Mouse (Mus musculus): ENCODE results near the gene Nphs1. TPM values are rescaled to one million over a fixed set of nuclear protein-coding genes. Genes with fewer than 3 reads are reported as not detected.

The Nphs1 gene
- not detected for polyA plus RNA-seq (2014; fragmentation: Illumina TruSeq; extraction: RNeasy Lipid Tissue Mini Kit (QIAGEN cat#74804); ENCODE audit: low read depth, low replicate concordance)

GRCm38 (mm10) chr7:30457629-30458330 lies at the start of gene Nphs1, which contains the start of gene Kirrel2:
Nphs1 (plus strand) TSS chr7:30458315.
Kirrel2 (minus strand) TSS chr7:30457690.

GRCm38 (mm10) chr7:30413596-30413995 lies 44.5 kb upstream of the Nphs1 start, which contains the start of gene Tyrobp:
Tyrobp (plus strand) TSS chr7:30413760.

GRCm38 (mm10) chr7:30419561-30420499 lies 38.3 kb upstream of the Nphs1 start, which contains the start of gene Hcst:
Hcst (minus strand) TSS chr7:30419854.

GRCm38 (mm10) chr7:30421175-30421889 lies 36.8 kb upstream of the Nphs1 start, which contains the start of gene Nfkbid:
Nfkbid (plus strand) TSS chr7:30421732.

GRCm38 (mm10) chr7:30444971-30445751 lies 13.0 kb upstream of the Nphs1 start, which contains the start of gene Aplp1:
Aplp1 (minus strand) TSS chr7:30445535.

GRCm38 (mm10) chr7:30493401-30493931 lies 35.4 kb downstream of the Nphs1 start, which contains the start of gene Prodh2:
Prodh2 (plus strand) TSS chr7:30493622.

GRCm38 (mm10) chr7:30534633-30535577 lies 76.8 kb downstream of the Nphs1 start, which contains the start of gene Arhgap33:
Arhgap33 (minus strand) TSS chr7:30535060.

Other genes with a start within 250 kb of the Nphs1 start
- gene Polr2i, start 226.4 kb upstream of the Nphs1 start, polyA plus RNA-seq (2014; fragmentation: Illumina TruSeq; extraction: RNeasy Lipid Tissue Mini Kit (QIAGEN cat#74804); ENCODE audit: low read depth, low replicate concordance) = 3.8 TPM
- gene Tbcb, start 226.0 kb upstream of the Nphs1 start, polyA plus RNA-seq (2014; fragmentation: Illumina TruSeq; extraction: RNeasy Lipid Tissue Mini Kit (QIAGEN cat#74804); ENCODE audit: low read depth, low replicate concordance) = 5.2 TPM
- gene Ovol3, start 222.6 kb upstream of the Nphs1 start, polyA plus RNA-seq (2014; fragmentation: Illumina TruSeq; extraction: RNeasy Lipid Tissue Mini Kit (QIAGEN cat#74804); ENCODE audit: low read depth, low replicate concordance) = not detected
- gene Thap8, start 178.2 kb upstream of the Nphs1 start, polyA plus RNA-seq (2014; fragmentation: Illumina TruSeq; extraction: RNeasy Lipid Tissue Mini Kit (QIAGEN cat#74804); ENCODE audit: low read depth, low replicate concordance) = not detected
- gene Wdr62, start 177.9 kb upstream of the Nphs1 start, polyA plus RNA-seq (2014; fragmentation: Illumina TruSeq; extraction: RNeasy Lipid Tissue Mini Kit (QIAGEN cat#74804); ENCODE audit: low read depth, low replicate concordance) = 0.42 TPM
- gene Clip3, start 166.6 kb upstream of the Nphs1 start, polyA plus RNA-seq (2014; fragmentation: Illumina TruSeq; extraction: RNeasy Lipid Tissue Mini Kit (QIAGEN cat#74804); ENCODE audit: low read depth, low replicate concordance) = 0.19 TPM
- gene Alkbh6, start 149.6 kb upstream of the Nphs1 start, polyA plus RNA-seq (2014; fragmentation: Illumina TruSeq; extraction: RNeasy Lipid Tissue Mini Kit (QIAGEN cat#74804); ENCODE audit: low read depth, low replicate concordance) = 1.9 TPM
- not detected for gene Syne4, start 143.5 kb upstream of the Nphs1 start, polyA plus RNA-seq (2014; fragmentation: Illumina TruSeq; extraction: RNeasy Lipid Tissue Mini Kit (QIAGEN cat#74804); ENCODE audit: low read depth, low replicate concordance)
- gene E130208F15Rik, start 136.6 kb upstream of the Nphs1 start, polyA plus RNA-seq (2014; fragmentation: Illumina TruSeq; extraction: RNeasy Lipid Tissue Mini Kit (QIAGEN cat#74804); ENCODE audit: low read depth, low replicate concordance) = 0.50 TPM
- 2.9 TPM for gene Sdhaf1, start 134.4 kb upstream of the Nphs1 start, polyA plus RNA-seq (2014; fragmentation: Illumina TruSeq; extraction: RNeasy Lipid Tissue Mini Kit (QIAGEN cat#74804); ENCODE audit: low read depth, low replicate concordance)
- 0.85 TPM for gene Lrfn3, start 95.5 kb upstream of the Nphs1 start, polyA plus RNA-seq (2014; fragmentation: Illumina TruSeq; extraction: RNeasy Lipid Tissue Mini Kit (QIAGEN cat#74804); ENCODE audit: low read depth, low replicate concordance)
- gene Tyrobp, start 44.6 kb upstream of the Nphs1 start, polyA plus RNA-seq (2014; fragmentation: Illumina TruSeq; extraction: RNeasy Lipid Tissue Mini Kit (QIAGEN cat#74804); ENCODE audit: low read depth, low replicate concordance) = 6.5 TPM
- gene Hcst, start 38.5 kb upstream of the Nphs1 start, polyA plus RNA-seq (2014; fragmentation: Illumina TruSeq; extraction: RNeasy Lipid Tissue Mini Kit (QIAGEN cat#74804); ENCODE audit: low read depth, low replicate concordance) = not detected
- gene Nfkbid, start 36.6 kb upstream of the Nphs1 start, polyA plus RNA-seq (2014; fragmentation: Illumina TruSeq; extraction: RNeasy Lipid Tissue Mini Kit (QIAGEN cat#74804); ENCODE audit: low read depth, low replicate concordance) = not detected
- gene Aplp1, start 12.8 kb upstream of the Nphs1 start, polyA plus RNA-seq (2014; fragmentation: Illumina TruSeq; extraction: RNeasy Lipid Tissue Mini Kit (QIAGEN cat#74804); ENCODE audit: low read depth, low replicate concordance) = not detected
- not detected for gene Kirrel2, start 625 bp upstream of the Nphs1 start, polyA plus RNA-seq (2014; fragmentation: Illumina TruSeq; extraction: RNeasy Lipid Tissue Mini Kit (QIAGEN cat#74804); ENCODE audit: low read depth, low replicate concordance)
- gene Prodh2, start 35.3 kb downstream of the Nphs1 start, polyA plus RNA-seq (2014; fragmentation: Illumina TruSeq; extraction: RNeasy Lipid Tissue Mini Kit (QIAGEN cat#74804); ENCODE audit: low read depth, low replicate concordance) = 10.0 TPM
- not detected for gene Arhgap33, start 76.7 kb downstream of the Nphs1 start, polyA plus RNA-seq (2014; fragmentation: Illumina TruSeq; extraction: RNeasy Lipid Tissue Mini Kit (QIAGEN cat#74804); ENCODE audit: low read depth, low replicate concordance)
- gene Hspb6, start 93.9 kb downstream of the Nphs1 start, polyA plus RNA-seq (2014; fragmentation: Illumina TruSeq; extraction: RNeasy Lipid Tissue Mini Kit (QIAGEN cat#74804); ENCODE audit: low read depth, low replicate concordance) = 13.0 TPM
- 0.34 TPM for gene Proser3, start 94.0 kb downstream of the Nphs1 start, polyA plus RNA-seq (2014; fragmentation: Illumina TruSeq; extraction: RNeasy Lipid Tissue Mini Kit (QIAGEN cat#74804); ENCODE audit: low read depth, low replicate concordance)
- 5.1 TPM for gene Lin37, start 101.5 kb downstream of the Nphs1 start, polyA plus RNA-seq (2014; fragmentation: Illumina TruSeq; extraction: RNeasy Lipid Tissue Mini Kit (QIAGEN cat#74804); ENCODE audit: low read depth, low replicate concordance)
- 14.8 TPM for gene U2af1l4, start 105.0 kb downstream of the Nphs1 start, polyA plus RNA-seq (2014; fragmentation: Illumina TruSeq; extraction: RNeasy Lipid Tissue Mini Kit (QIAGEN cat#74804); ENCODE audit: low read depth, low replicate concordance)
- gene Gm49396, start 105.0 kb downstream of the Nphs1 start, polyA plus RNA-seq (2014; fragmentation: Illumina TruSeq; extraction: RNeasy Lipid Tissue Mini Kit (QIAGEN cat#74804); ENCODE audit: low read depth, low replicate concordance) = 1.6 TPM
- 23.8 TPM for gene Psenen, start 105.3 kb downstream of the Nphs1 start, polyA plus RNA-seq (2014; fragmentation: Illumina TruSeq; extraction: RNeasy Lipid Tissue Mini Kit (QIAGEN cat#74804); ENCODE audit: low read depth, low replicate concordance)
- not detected for gene Igflr1, start 107.1 kb downstream of the Nphs1 start, polyA plus RNA-seq (2014; fragmentation: Illumina TruSeq; extraction: RNeasy Lipid Tissue Mini Kit (QIAGEN cat#74804); ENCODE audit: low read depth, low replicate concordance)
- gene Kmt2b, start 130.4 kb downstream of the Nphs1 start, polyA plus RNA-seq (2014; fragmentation: Illumina TruSeq; extraction: RNeasy Lipid Tissue Mini Kit (QIAGEN cat#74804); ENCODE audit: low read depth, low replicate concordance) = 2.6 TPM
- not detected for gene Zbtb32, start 140.6 kb downstream of the Nphs1 start, polyA plus RNA-seq (2014; fragmentation: Illumina TruSeq; extraction: RNeasy Lipid Tissue Mini Kit (QIAGEN cat#74804); ENCODE audit: low read depth, low replicate concordance)
- not detected for gene Upk1a, start 154.5 kb downstream of the Nphs1 start, polyA plus RNA-seq (2014; fragmentation: Illumina TruSeq; extraction: RNeasy Lipid Tissue Mini Kit (QIAGEN cat#74804); ENCODE audit: low read depth, low replicate concordance)
- 967 TPM for gene Cox6b1, start 167.8 kb downstream of the Nphs1 start, polyA plus RNA-seq (2014; fragmentation: Illumina TruSeq; extraction: RNeasy Lipid Tissue Mini Kit (QIAGEN cat#74804); ENCODE audit: low read depth, low replicate concordance)
- gene Etv2, start 177.5 kb downstream of the Nphs1 start, polyA plus RNA-seq (2014; fragmentation: Illumina TruSeq; extraction: RNeasy Lipid Tissue Mini Kit (QIAGEN cat#74804); ENCODE audit: low read depth, low replicate concordance) = not detected
- 0.50 TPM for gene Rbm42, start 192.0 kb downstream of the Nphs1 start, polyA plus RNA-seq (2014; fragmentation: Illumina TruSeq; extraction: RNeasy Lipid Tissue Mini Kit (QIAGEN cat#74804); ENCODE audit: low read depth, low replicate concordance)
- gene Haus5, start 206.7 kb downstream of the Nphs1 start, polyA plus RNA-seq (2014; fragmentation: Illumina TruSeq; extraction: RNeasy Lipid Tissue Mini Kit (QIAGEN cat#74804); ENCODE audit: low read depth, low replicate concordance) = 0.93 TPM
- not detected for gene Pmis2, start 213.3 kb downstream of the Nphs1 start, polyA plus RNA-seq (2014; fragmentation: Illumina TruSeq; extraction: RNeasy Lipid Tissue Mini Kit (QIAGEN cat#74804); ENCODE audit: low read depth, low replicate concordance)
- gene 2200002J24Rik, start 240.6 kb downstream of the Nphs1 start, polyA plus RNA-seq (2014; fragmentation: Illumina TruSeq; extraction: RNeasy Lipid Tissue Mini Kit (QIAGEN cat#74804); ENCODE audit: low read depth, low replicate concordance) = not detected

Data from liver, adult 10 weeks (tissue).